Mouse (Mus musculus): ENCODE results near the gene Ms4a8a. TPM values are rescaled to one million over a fixed set of nuclear protein-coding genes. Genes with fewer than 3 reads are reported as not detected.
"Not testable (repeated sequence)": the region's sequence is repeated elsewhere in the genome, so short reads cannot be mapped to it uniquely, and the experiment has no call there.

Gene Ms4a8a
- polyA plus RNA-seq, 1 experiment from 2014 or later = not detected

GRCm38 (mm10) chr19:11070364-11070763 lies 10.5 kb downstream of the Ms4a8a start:
- no peak for TF ChIP-seq CTCF (IDR thresholded peaks at IDR 0.05; ENCODE audit: low read depth)
- DNase-seq = no peak
- H3K4me3 ChIP-seq (ENCODE audit: low read depth, low read length) = no peak overlapping the region
- no peak for ATAC-seq (ENCODE audit: insufficient read depth)
- H3K27me3 ChIP-seq (ENCODE audit: insufficient read depth, low read length) = no peaks in the 10 kb centered on the region
- no peak overlapping the region for H3K4me2 ChIP-seq
- WGBS = 71% methylated on average over 3 of the region's 3 CpGs
- H3K9ac ChIP-seq = no peak overlapping the region
- H3K36me3 ChIP-seq (ENCODE audit: insufficient read depth) = no peaks in the 10 kb centered on the region
- H3K4me1 ChIP-seq (ENCODE audit: insufficient read depth) = no peaks in the 10 kb centered on the region
- no peaks in the 10 kb centered on the region; the same call in 1 of the 2 replicates for H3K9me3 ChIP-seq (ENCODE audit: low read depth, low read length)
- H3K27ac ChIP-seq (ENCODE audit: low read depth) = no peak overlapping the region

GRCm38 (mm10) chr19:11065202-11065875 lies 15.6 kb downstream of the Ms4a8a start:
- H3K27me3 ChIP-seq (ENCODE audit: insufficient read depth, low read length) = no peaks in the 10 kb centered on the region
- H3K9me3 ChIP-seq (ENCODE audit: low read depth, low read length) = no peaks in the 10 kb centered on the region; the same call in 1 of the 2 replicates
- ATAC-seq (ENCODE audit: insufficient read depth) (no peak), DNase-seq (no peak)
- no peak overlapping the region for H3K4me2 ChIP-seq
- H3K36me3 ChIP-seq (ENCODE audit: insufficient read depth) = no peaks in the 10 kb centered on the region
- no peak overlapping the region for H3K4me3 ChIP-seq (ENCODE audit: low read depth, low read length)
- no peak for TF ChIP-seq CTCF (IDR thresholded peaks at IDR 0.05; ENCODE audit: low read depth)
- 72% methylated on average over 2 of the region's 2 CpGs for WGBS
- H3K27ac ChIP-seq (ENCODE audit: low read depth) = no peak overlapping the region
- H3K4me1 ChIP-seq (ENCODE audit: insufficient read depth) = no peaks in the 10 kb centered on the region
- H3K9ac ChIP-seq = no peak overlapping the region

- Histone ChIP-seq H3K27me3 (ENCODE audit: insufficient read depth, low read length) (no peaks in the 10 kb centered on the region), H3K9me3 (ENCODE audit: low read depth, low read length) (no peaks in the 10 kb centered on the region; the same call in 1 of the 2 replicates), H3K4me3 (ENCODE audit: low read depth, low read length) (no peak overlapping the region), H3K4me2 (no peak overlapping the region), H3K9ac (no peak overlapping the region), H3K27ac (ENCODE audit: low read depth) (no peak overlapping the region), H3K36me3 (ENCODE audit: insufficient read depth) (no peaks in the 10 kb centered on the region), H3K4me1 (ENCODE audit: insufficient read depth) (no peaks in the 10 kb centered on the region)
- ATAC-seq (ENCODE audit: insufficient read depth) (no peak), DNase-seq (no peak)
- WGBS = 81% methylated on average over 1 of the region's 1 CpGs
- TF ChIP-seq CTCF (IDR thresholded peaks at IDR 0.05; ENCODE audit: low read depth) = no peak
Observed at GRCm38 (mm10) chr19:11060900-11061299, 20.0 kb downstream of the Ms4a8a start.

- no peak overlapping the region for H3K4me2 ChIP-seq
- TF ChIP-seq CTCF (IDR thresholded peaks at IDR 0.05; ENCODE audit: low read depth) = no peak
- DNase-seq = no peak
- no peak overlapping the region for H3K9ac ChIP-seq
- no peak for ATAC-seq (ENCODE audit: insufficient read depth)
- H3K27me3 ChIP-seq (ENCODE audit: insufficient read depth, low read length) = no peaks in the 10 kb centered on the region
- no peaks in the 10 kb centered on the region for H3K4me1 ChIP-seq (ENCODE audit: insufficient read depth)
- no peaks in the 10 kb centered on the region for H3K9me3 ChIP-seq (ENCODE audit: low read depth, low read length)
- no peaks in the 10 kb centered on the region for H3K36me3 ChIP-seq (ENCODE audit: insufficient read depth)
- H3K4me3 ChIP-seq (ENCODE audit: low read depth, low read length) = no peak overlapping the region
- no peak overlapping the region for H3K27ac ChIP-seq (ENCODE audit: low read depth)
Observed at GRCm38 (mm10) chr19:11059967-11060366, 20.9 kb downstream of the Ms4a8a start.

GRCm38 (mm10) chr19:11055700-11056099 lies 25.2 kb downstream of the Ms4a8a start:
- not testable (repeated sequence) for H3K4me3 ChIP-seq (ENCODE audit: low read depth, low read length); H3K9ac ChIP-seq; H3K36me3 ChIP-seq (ENCODE audit: insufficient read depth); H3K4me2 ChIP-seq; H3K27ac ChIP-seq (ENCODE audit: low read depth); DNase-seq; ATAC-seq (ENCODE audit: insufficient read depth); H3K27me3 ChIP-seq (ENCODE audit: insufficient read depth, low read length); H3K9me3 ChIP-seq (ENCODE audit: low read depth, low read length); H3K4me1 ChIP-seq (ENCODE audit: insufficient read depth)
- WGBS = 89% methylated on average over 1 of the region's 1 CpGs

GRCm38 (mm10) chr19:11053277-11053676 lies 27.6 kb downstream of the Ms4a8a start:
- Histone ChIP-seq H3K27me3 (ENCODE audit: insufficient read depth, low read length) (no peaks in the 10 kb centered on the region), H3K9me3 (ENCODE audit: low read depth, low read length) (no peaks in the 10 kb centered on the region), H3K27ac (ENCODE audit: low read depth) (no peak overlapping the region), H3K36me3 (ENCODE audit: insufficient read depth) (no peaks in the 10 kb centered on the region), H3K9ac (no peak overlapping the region), H3K4me3 (ENCODE audit: low read depth, low read length) (no peak overlapping the region), H3K4me1 (ENCODE audit: insufficient read depth) (no peaks in the 10 kb centered on the region), H3K4me2 (no peak overlapping the region)
- DNase-seq (no peak), ATAC-seq (ENCODE audit: insufficient read depth) (no peak)
- no peak for TF ChIP-seq CTCF (IDR thresholded peaks at IDR 0.05; ENCODE audit: low read depth)
- WGBS = 66% methylated on average over 3 of the region's 3 CpGs

- Histone ChIP-seq H3K9me3 (ENCODE audit: low read depth, low read length) (no peaks in the 10 kb centered on the region), H3K4me3 (ENCODE audit: low read depth, low read length) (no peak overlapping the region), H3K36me3 (ENCODE audit: insufficient read depth) (no peaks in the 10 kb centered on the region), H3K27me3 (ENCODE audit: insufficient read depth, low read length) (no peaks in the 10 kb centered on the region), H3K9ac (no peak overlapping the region), H3K4me1 (ENCODE audit: insufficient read depth) (no peaks in the 10 kb centered on the region), H3K4me2 (no peak overlapping the region), H3K27ac (ENCODE audit: low read depth) (no peak overlapping the region)
- WGBS = 62% methylated on average over 5 of the region's 5 CpGs
- no peak for TF ChIP-seq CTCF (IDR thresholded peaks at IDR 0.05; ENCODE audit: low read depth)
- DNase-seq (no peak), ATAC-seq (ENCODE audit: insufficient read depth) (no peak)
Observed at GRCm38 (mm10) chr19:11052877-11053276, 28.0 kb downstream of the Ms4a8a start.

All from lung, embryonic 14.5 days (tissue).